Mouse (Mus musculus): ENCODE results near the gene Cass4. TPM values are rescaled to one million over a fixed set of nuclear protein-coding genes. Genes with fewer than 3 reads are reported as not detected.

Gene Cass4
- total and polyA plus RNA-seq, 3 experiments, result 0.35 to 5.5 TPM; not detected in 1

GRCm38 (mm10) chr2:172452031-172452430, 58.4 kb downstream of the Cass4 start:
- TF ChIP-seq SMC3 (IDR thresholded peaks at IDR 0.05; ENCODE audit: low read depth, low read length) (no peak), MYC (IDR thresholded peaks at IDR 0.05; ENCODE audit: low read depth, low read length) (no peak), TAL1 (IDR thresholded peaks at IDR 0.05; ENCODE audit: low read length) (no peak), ZNF384 (IDR thresholded peaks at IDR 0.05; ENCODE audit: low read depth, low read length) (no peak), MAZ (IDR thresholded peaks at IDR 0.05; ENCODE audit: low read depth, low read length) (no peak), GATA1 (IDR thresholded peaks at IDR 0.05; ENCODE audit: low read depth, low read length) (no peak), RCOR1 (IDR thresholded peaks at IDR 0.05; ENCODE audit: low read depth, low read length) (no peak), GABPA (IDR thresholded peaks at IDR 0.05; ENCODE audit: low read depth, low read length) (no peak), EP300 (IDR thresholded peaks at IDR 0.05; ENCODE audit: low read depth in 1 of 2, low read length in 2 of 2) (no peak), ZMIZ1 (IDR thresholded peaks at IDR 0.05; ENCODE audit: low read depth, low read length) (no peak), ELF1 (IDR thresholded peaks at IDR 0.05; ENCODE audit: low read depth, low read length) (no peak), NRF1 (IDR thresholded peaks at IDR 0.05; ENCODE audit: insufficient read depth, low read depth, low read length, poor library complexity, severe bottlenecking) (no peak), UBTF (IDR thresholded peaks at IDR 0.05; ENCODE audit: borderline replicate concordance, insufficient read depth, low read depth, low read length) (no peak), MYB (IDR thresholded peaks at IDR 0.05; ENCODE audit: low read depth, low read length) (no peak)
- no peak for DNase-seq (ENCODE audit: low read depth, low spot score)
- no peak overlapping the region for H3K9ac ChIP-seq (ENCODE audit: control insufficient read depth, low read depth, low read length, poor library complexity, severe bottlenecking)

GRCm38 (mm10) chr2:172452458-172452857, 58.9 kb downstream of the Cass4 start:
- no peaks in the 10 kb centered on the region; a peak in 1 of 4 replicates for H3K36me3 ChIP-seq (ENCODE audit: control insufficient read depth in 1 of 2, insufficient read depth in 2 of 2, low read length in 2 of 2)
- no peaks in the 10 kb centered on the region for H3K27me3 ChIP-seq (ENCODE audit: control insufficient read depth in 1 of 2, insufficient read depth in 2 of 2, low read length in 2 of 2)

More at GRCm38 (mm10) chr2:172452031-172452430, 58.4 kb downstream of the Cass4 start:
- Histone ChIP-seq H3K79me2 (ENCODE audit: control insufficient read depth, insufficient read depth, low read length, poor library complexity) (no peaks in the 10 kb centered on the region), H3K4me3 (ENCODE audit: control insufficient read depth in 1 of 2, insufficient read depth in 1 of 2, low read depth in 2 of 2, low read length in 2 of 2) (no peak overlapping the region), H3K36me3 (ENCODE audit: control insufficient read depth in 1 of 2, insufficient read depth in 2 of 2, low read length in 2 of 2) (no peaks in the 10 kb centered on the region; a peak in 1 of 4 replicates), H3K27me3 (ENCODE audit: control insufficient read depth in 1 of 2, insufficient read depth in 2 of 2, low read length in 2 of 2) (no peaks in the 10 kb centered on the region), H3K27ac (ENCODE audit: control insufficient read depth, low read depth, low read length) (no peak overlapping the region), H3K4me1 (ENCODE audit: control insufficient read depth in 1 of 2, insufficient read depth in 2 of 2, low read length in 2 of 2) (no peaks in the 10 kb centered on the region), H3K9me3 (replicated peaks; ENCODE audit: insufficient read depth, low read length) (no peaks in the 10 kb centered on the region)

More at GRCm38 (mm10) chr2:172452458-172452857, 58.9 kb downstream of the Cass4 start:
- Histone ChIP-seq H3K4me3 (ENCODE audit: control insufficient read depth in 1 of 2, insufficient read depth in 1 of 2, low read depth in 2 of 2, low read length in 2 of 2) (no peak overlapping the region), H3K27ac (ENCODE audit: control insufficient read depth, low read depth, low read length) (no peak overlapping the region), H3K4me1 (ENCODE audit: control insufficient read depth in 1 of 2, insufficient read depth in 2 of 2, low read length in 2 of 2) (no peaks in the 10 kb centered on the region), H3K79me2 (ENCODE audit: control insufficient read depth, insufficient read depth, low read length, poor library complexity) (no peaks in the 10 kb centered on the region), H3K9ac (ENCODE audit: control insufficient read depth, low read depth, low read length, poor library complexity, severe bottlenecking) (no peak overlapping the region), H3K9me3 (replicated peaks; ENCODE audit: insufficient read depth, low read length) (no peaks in the 10 kb centered on the region)
- no peak for DNase-seq (ENCODE audit: low read depth, low spot score)
- no peak for TF ChIP-seq EP300 (IDR thresholded peaks at IDR 0.05; ENCODE audit: low read depth in 1 of 2, low read length in 2 of 2)
- no peak for TF ChIP-seq POLR2A (IDR thresholded peaks at IDR 0.05; ENCODE audit: control insufficient read depth in 1 of 2, insufficient read depth in 1 of 2, low read depth in 1 of 2, low read length in 2 of 2, poor library complexity in 1 of 2)
- no peak for TF ChIP-seq USF1 (IDR thresholded peaks at IDR 0.05; ENCODE audit: low read depth, low read length)
- TF ChIP-seq TBP (IDR thresholded peaks at IDR 0.05; ENCODE audit: low read depth, low read length), result no peak
- TF ChIP-seq NRF1 (IDR thresholded peaks at IDR 0.05; ENCODE audit: insufficient read depth, low read depth, low read length, poor library complexity, severe bottlenecking), result no peak
- no peak for TF ChIP-seq SIN3A (IDR thresholded peaks at IDR 0.05; ENCODE audit: low read length)
- TF ChIP-seq BHLHE40 (IDR thresholded peaks at IDR 0.05; ENCODE audit: borderline replicate concordance, low read depth, low read length), result no peak

Data from MEL (cell line).